Mouse (Mus musculus): ENCODE results near the gene Mat2a.

Mat2a gene

GRCm38 (mm10) chr6:72419806-72420205 lies 19.6 kb downstream of the Mat2a start:
- intact Hi-C loops (cut with DNase I): no loop called here

GRCm38 (mm10) chr6:72418279-72418678 lies 21.1 kb downstream of the Mat2a start:
- intact Hi-C loops (cut with DNase I): no loop called here

GRCm38 (mm10) chr6:72415964-72416772 lies 23.2 kb downstream of the Mat2a start:
- intact Hi-C loops (cut with DNase I): no loop called here

GRCm38 (mm10) chr6:72415181-72415580 lies 24.2 kb downstream of the Mat2a start:
- intact Hi-C loops (cut with DNase I): no loop called here

GRCm38 (mm10) chr6:72414076-72414756 lies 25.1 kb downstream of the Mat2a start, which contains the start of gene Ggcx:
Ggcx (plus strand) TSS chr6:72414308.
- intact Hi-C loops (cut with DNase I): no loop called here

GRCm38 (mm10) chr6:72410518-72410917 lies 28.8 kb downstream of the Mat2a start:
- intact Hi-C loops (cut with DNase I): no loop called here

GRCm38 (mm10) chr6:72410003-72410402 lies 29.4 kb downstream of the Mat2a start:
- intact Hi-C loops (cut with DNase I): no loop called here

- intact Hi-C loops (cut with DNase I): loop anchor here (5.0 kb wide), 1 partner anchor 47 kb away; no protein-coding TSS in a partner anchor
Measured at GRCm38 (mm10) chr6:72409567-72409966, 29.8 kb downstream of the Mat2a start.

GRCm38 (mm10) chr6:72407119-72407518 lies 32.2 kb downstream of the Mat2a start:
- intact Hi-C loops (cut with DNase I): loop anchor here (5.0 kb wide), 1 partner anchor 45 kb away; no protein-coding TSS in a partner anchor

GRCm38 (mm10) chr6:72405356-72405755 lies 34.0 kb downstream of the Mat2a start:
- intact Hi-C loops (cut with DNase I): loop anchor here (5.0 kb wide), 1 partner anchor 43 kb away; no protein-coding TSS in a partner anchor

- intact Hi-C loops (cut with DNase I): no loop called here
Measured at GRCm38 (mm10) chr6:72401875-72402274, 37.5 kb downstream of the Mat2a start.

- intact Hi-C loops (cut with DNase I): no loop called here
Measured at GRCm38 (mm10) chr6:72399967-72400366, 39.4 kb downstream of the Mat2a start.

GRCm38 (mm10) chr6:72396837-72397251 lies 42.5 kb downstream of the Mat2a start:
- intact Hi-C loops (cut with DNase I): no loop called here

- intact Hi-C loops (cut with DNase I): no loop called here
Measured at GRCm38 (mm10) chr6:72392341-72392740, 47.0 kb downstream of the Mat2a start.

GRCm38 (mm10) chr6:72390795-72391521 lies 48.4 kb downstream of the Mat2a start:
- intact Hi-C loops (cut with DNase I): no loop called here

- intact Hi-C loops (cut with DNase I): no loop called here
Measured at GRCm38 (mm10) chr6:72389941-72390771, 49.2 kb downstream of the Mat2a start, which contains the start of gene Vamp8. Vamp8 (minus strand) TSS chr6:72390703.

- intact Hi-C loops (cut with DNase I): no loop called here
Measured at GRCm38 (mm10) chr6:72389471-72389940, 49.9 kb downstream of the Mat2a start.

- intact Hi-C loops (cut with DNase I): no loop called here
Measured at GRCm38 (mm10) chr6:72388791-72389329, 50.5 kb downstream of the Mat2a start.

- intact Hi-C loops (cut with DNase I): no loop called here
Measured at GRCm38 (mm10) chr6:72388266-72388665, 51.1 kb downstream of the Mat2a start.

GRCm38 (mm10) chr6:72387816-72388215 lies 51.5 kb downstream of the Mat2a start:
- intact Hi-C loops (cut with DNase I): no loop called here
